Mouse (Mus musculus): ENCODE data around the gene Nrip3.

DNA sequence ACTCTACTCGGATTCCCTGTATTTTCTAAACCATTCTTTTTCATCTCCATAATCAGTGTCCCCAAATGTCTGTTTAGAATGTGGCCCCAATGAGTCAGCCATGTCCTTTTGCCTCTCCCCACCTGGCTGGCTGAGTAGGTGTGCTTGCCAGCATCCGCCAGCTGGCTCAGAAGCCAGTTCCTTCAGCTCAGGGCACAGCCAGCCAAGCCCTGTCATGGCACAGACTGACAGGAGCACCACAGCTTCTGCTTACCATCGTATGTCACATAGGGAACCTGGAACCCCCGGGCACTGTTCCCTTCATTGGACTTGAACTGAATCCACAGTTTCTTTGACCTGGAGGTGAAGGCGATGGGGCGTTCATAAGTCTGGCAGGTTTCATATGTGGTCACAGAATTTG lies 22.5 kb upstream of the Nrip3 start:
- TF ChIP-seq CTCF (IDR thresholded peaks at IDR 0.05; ENCODE audit: borderline replicate concordance, control insufficient read depth, extremely low read depth, insufficient read depth, low read length, poor library complexity) (no peak), POLR2A (IDR thresholded peaks at IDR 0.05; ENCODE audit: control insufficient read depth, extremely low read depth, insufficient read depth, low read length, poor library complexity) (no peak)

Data from thymus, adult 2 months (tissue).